Mouse (Mus musculus) embryonic stem cell, embryonic (primary cell): ENCODE results near the gene Kat6b.

Experiments
- CTCF ChIA-PET, 4 experiments: fragments of 300-600 bp in 2 of 4; fragments of 350-600 bp in 2 of 4; sonication (Branson Sonifier 250); formaldehyde crosslinking; loops; one replicate each; lab custom pipeline; 2022; ENCODE audit warnings: inconsistent platforms in 2 of 4; lab: Charles Lee
- POLR2A ChIA-PET, 4 experiments: fragments of 300-600 bp in 2 of 4; fragments of 350-600 bp in 2 of 4; sonication (Branson Sonifier 250); formaldehyde crosslinking; loops; one replicate each; lab custom pipeline; 2022; ENCODE audit warnings: antibody characterized with exemption in 4 of 4, inconsistent platforms in 1 of 4; lab: Charles Lee

The Kat6b gene

GRCm38 (mm10) chr14:21533566-21533965, 52.3 kb downstream of the Kat6b start:
- ChIA-PET POLR2A (interaction anchor here in 2 of 4 experiments (0.7 to 21.9 kb wide), 14 partner anchors 8 to 129 kb away, joined by 3 to 223 read pairs (median 5); partner anchors contain the start of gene Kat6b (in 1 of the 2)), CTCF (no interaction called here)

DNA sequence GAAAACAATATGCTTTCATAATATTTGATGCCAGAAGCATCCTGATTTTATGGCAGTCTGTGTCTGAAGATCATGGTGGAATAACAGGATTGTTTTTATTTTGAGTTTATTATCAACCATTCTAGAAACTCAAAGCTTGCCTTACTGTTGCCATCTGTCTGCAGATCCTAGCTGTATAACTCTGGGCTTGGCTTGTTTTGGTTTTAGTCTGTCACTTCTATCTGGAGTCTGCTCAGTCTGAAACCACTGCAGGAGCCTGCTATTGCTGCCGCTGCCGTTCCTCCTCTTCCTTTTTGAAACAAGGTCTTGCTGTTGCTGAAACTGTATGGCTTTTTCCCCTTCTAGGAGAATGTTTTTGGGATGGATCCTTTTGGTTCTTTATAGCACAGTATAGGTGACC, 52.8 kb downstream of the Kat6b start:
- POLR2A ChIA-PET: interaction anchor here in 2 of 4 experiments (0.9 to 21.9 kb wide), 10 partner anchors 8 to 51 kb away, joined by 3 to 223 read pairs (median 6); no protein-coding TSS in a partner anchor
- CTCF ChIA-PET: interaction anchor here in 1 of 4 experiments (0.6 kb wide), 1 partner anchor 21 kb away, joined by 4 read pairs; no protein-coding TSS in a partner anchor

DNA sequence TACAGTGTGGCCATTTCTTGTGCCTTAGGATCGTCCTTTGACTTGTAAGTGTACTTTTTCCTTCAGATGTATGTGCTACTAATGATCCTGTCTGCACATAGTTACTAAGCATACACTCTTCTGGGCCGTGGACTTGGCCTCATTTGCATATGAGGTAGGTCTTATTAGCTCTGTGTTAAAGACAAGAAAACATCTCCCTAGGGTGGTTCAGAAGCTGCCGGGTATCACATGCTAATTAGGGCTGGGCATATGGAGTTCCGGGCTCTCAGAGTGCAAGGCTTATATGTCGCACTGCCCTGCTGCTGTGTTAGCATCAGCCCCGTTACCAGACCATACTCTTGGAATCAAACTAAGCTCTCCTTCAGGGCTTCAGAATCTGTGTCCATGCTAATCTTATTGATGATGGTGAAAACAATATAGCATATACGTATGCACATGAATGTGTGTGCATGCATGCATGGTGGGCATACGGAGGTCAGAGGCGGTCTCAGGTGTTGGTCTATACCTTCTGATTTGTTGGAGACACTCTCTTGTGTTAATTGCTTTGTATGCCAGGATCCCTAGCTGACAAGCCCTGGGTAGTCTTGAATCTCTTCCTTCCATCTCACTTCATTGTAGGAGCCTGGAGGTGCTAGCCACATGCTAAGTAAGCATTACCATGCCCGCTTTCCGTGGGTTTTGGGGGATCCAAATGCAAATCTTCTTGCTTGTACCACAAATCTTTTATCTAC, 53.5 kb downstream of the Kat6b start:
- POLR2A ChIA-PET: interaction anchor here in 2 of 4 experiments (0.8 to 21.9 kb wide), 12 partner anchors 9 to 50 kb away, joined by 3 to 223 read pairs (median 5); no protein-coding TSS in a partner anchor
- CTCF ChIA-PET: interaction anchor here in 1 of 4 experiments (0.6 kb wide), 1 partner anchor 20 kb away, joined by 4 read pairs; no protein-coding TSS in a partner anchor

GRCm38 (mm10) chr14:21536485-21537181, 55.4 kb downstream of the Kat6b start:
- ChIA-PET CTCF (interaction anchor here in 2 of 4 experiments (0.6 to 1.4 kb wide), 3 partner anchors 74 to 806 kb away, joined by 3 to 5 read pairs (median 4); no protein-coding TSS in a partner anchor), POLR2A (interaction anchor here (0.6 to 21.9 kb wide), 34 partner anchors 9 to 84 kb away, joined by 3 to 223 read pairs (median 4); partner anchors contain the start of gene Kat6b (in 1 of the 4))

DNA sequence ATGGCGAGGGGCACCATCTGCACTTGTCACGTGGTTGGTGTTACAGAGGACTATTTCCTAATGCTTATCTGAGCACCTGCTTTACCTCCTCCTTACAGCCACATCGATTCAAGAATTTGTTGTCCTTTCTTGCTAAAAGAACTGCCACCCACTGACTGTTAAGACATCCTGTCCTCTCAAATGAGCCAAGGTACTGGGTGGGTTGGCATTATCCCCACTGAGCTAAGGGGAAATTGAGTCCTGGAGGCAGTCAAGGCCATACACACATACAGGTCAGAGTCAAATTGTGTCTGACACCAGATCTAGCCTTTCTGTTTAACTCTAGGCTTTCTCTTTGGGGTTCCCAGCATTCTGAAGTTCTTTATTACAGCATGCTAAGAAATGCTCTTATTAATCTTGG, 56.6 kb downstream of the Kat6b start:
- POLR2A ChIA-PET: interaction anchor here in 3 of 4 experiments (0.5 to 21.9 kb wide), 30 partner anchors 8 to 85 kb away, joined by 3 to 223 read pairs (median 6); partner anchors contain the start of gene Kat6b (in 1 of the 3)
- CTCF ChIA-PET: interaction anchor here in 1 of 4 experiments (0.6 to 1.4 kb wide), 4 partner anchors 37 to 468 kb away, joined by 4 to 5 read pairs (median 4); no protein-coding TSS in a partner anchor

GRCm38 (mm10) chr14:21539731-21540130, 58.5 kb downstream of the Kat6b start:
- ChIA-PET CTCF (interaction anchor here in 1 of 4 experiments (0.7 kb wide), 1 partner anchor 766 kb away, joined by 3 read pairs; no protein-coding TSS in a partner anchor), POLR2A (interaction anchor here in 2 of 4 experiments (0.9 to 21.9 kb wide), 12 partner anchors 8 to 69 kb away, joined by 3 to 223 read pairs (median 4); partner anchors contain the start of gene Kat6b (in 1 of the 2))

- CTCF ChIA-PET: no interaction called here
- POLR2A ChIA-PET: interaction anchor here in 2 of 4 experiments (0.5 to 21.9 kb wide), 17 partner anchors 8 to 77 kb away, joined by 3 to 223 read pairs (median 3); partner anchors contain the start of gene Kat6b (in 2 of the 2)
These were observed 59.1 kb downstream of the Kat6b start for GRCm38 (mm10) chr14:21540361-21540760.

DNA sequence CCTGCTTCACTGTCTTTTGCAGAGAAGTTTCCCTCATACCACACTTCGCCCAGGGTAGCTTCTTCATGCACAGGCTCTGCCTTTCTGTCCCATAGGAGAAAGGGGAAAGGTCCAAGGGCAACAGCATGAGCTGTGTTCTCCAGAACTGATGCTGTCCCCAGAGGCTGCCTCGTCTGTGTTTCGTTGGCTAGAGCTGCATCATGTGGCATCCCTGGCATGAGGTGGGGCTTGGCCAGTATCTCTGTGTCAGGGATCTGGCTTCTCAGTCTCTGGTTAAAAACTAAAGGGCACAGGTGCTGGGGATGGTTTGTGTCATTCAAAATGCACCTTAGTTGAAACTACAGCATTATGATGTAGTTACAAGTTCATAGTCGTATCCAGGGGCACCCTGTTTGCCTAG, 64.3 kb downstream of the Kat6b start:
- ChIA-PET POLR2A (interaction anchor here in 2 of 4 experiments (0.7 to 21.9 kb wide), 12 partner anchors 9 to 64 kb away, joined by 3 to 223 read pairs (median 4); partner anchors contain the start of gene Kat6b (in 1 of the 2)), CTCF (interaction anchor here in 3 of 4 experiments (0.6 to 1.2 kb wide), 3 partner anchors 10 to 38 kb away, joined by 3 to 4 read pairs (median 3); no protein-coding TSS in a partner anchor)

DNA sequence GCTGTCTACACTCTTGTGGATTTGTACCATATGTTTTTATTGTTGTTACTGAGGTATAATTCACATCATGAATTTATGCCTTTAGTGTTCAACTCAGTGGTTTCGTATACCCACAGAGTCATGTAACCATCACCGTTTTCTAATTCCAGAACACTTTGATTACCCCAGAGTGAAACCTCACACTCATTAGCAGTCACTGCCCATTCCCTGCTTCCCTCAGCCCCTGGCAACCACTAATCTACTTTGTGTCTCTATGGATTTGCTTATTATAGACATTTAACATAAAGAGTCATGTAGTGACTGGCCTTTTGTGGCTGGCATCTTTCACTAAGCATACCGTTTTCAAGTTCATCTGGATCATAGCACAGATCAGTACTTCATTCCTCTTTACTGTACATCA, 65.1 kb downstream of the Kat6b start:
- ChIA-PET POLR2A (interaction anchor here in 3 of 4 experiments (0.6 to 21.9 kb wide), 11 partner anchors 8 to 661 kb away, joined by 3 to 223 read pairs (median 4); partner anchors contain the start of gene Kat6b (in 1 of the 3)), CTCF (interaction anchor here in 1 of 4 experiments (1.2 kb wide), 1 partner anchor 9 kb away, joined by 4 read pairs; no protein-coding TSS in a partner anchor)

GRCm38 (mm10) chr14:21547297-21547696, 66.1 kb downstream of the Kat6b start:
- ChIA-PET CTCF (no interaction called here), POLR2A (interaction anchor here in 3 of 4 experiments (0.5 to 21.9 kb wide), 12 partner anchors 10 to 66 kb away, joined by 3 to 223 read pairs (median 4); partner anchors contain the start of gene Kat6b (in 1 of the 3))

DNA sequence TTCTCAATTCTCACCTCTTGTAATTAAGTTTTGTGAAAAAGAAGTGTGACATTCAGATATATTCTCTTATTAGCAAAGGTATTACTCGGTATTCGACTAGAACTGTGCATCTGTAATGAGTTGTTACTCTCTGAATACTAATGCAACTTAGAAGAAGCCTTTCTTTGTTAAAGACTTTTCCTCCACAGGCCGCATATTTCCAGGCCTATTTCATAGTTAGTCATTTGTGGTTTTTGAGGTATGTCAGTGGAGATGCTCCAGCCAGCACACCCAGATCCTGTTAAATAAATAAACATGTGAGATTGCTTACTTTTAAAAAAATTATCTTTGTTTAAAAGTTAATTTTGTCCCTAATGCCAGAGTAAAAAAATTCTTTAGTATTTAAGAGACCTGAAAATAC, 66.7 kb downstream of the Kat6b start:
- POLR2A ChIA-PET: interaction anchor here in 2 of 4 experiments (0.6 to 21.9 kb wide), 8 partner anchors 8 to 53 kb away, joined by 3 to 223 read pairs (median 3); no protein-coding TSS in a partner anchor
- CTCF ChIA-PET: no interaction called here

GRCm38 (mm10) chr14:21548952-21549607, 67.8 kb downstream of the Kat6b start:
- POLR2A ChIA-PET: interaction anchor here in 2 of 4 experiments (0.7 to 1.9 kb wide), 8 partner anchors 9 to 68 kb away, joined by 3 to 6 read pairs (median 4); partner anchors contain the start of gene Kat6b (in 1 of the 2)
- CTCF ChIA-PET: interaction anchor here in 1 of 4 experiments (0.6 kb wide), 1 partner anchor 43 kb away, joined by 4 read pairs; no protein-coding TSS in a partner anchor

DNA sequence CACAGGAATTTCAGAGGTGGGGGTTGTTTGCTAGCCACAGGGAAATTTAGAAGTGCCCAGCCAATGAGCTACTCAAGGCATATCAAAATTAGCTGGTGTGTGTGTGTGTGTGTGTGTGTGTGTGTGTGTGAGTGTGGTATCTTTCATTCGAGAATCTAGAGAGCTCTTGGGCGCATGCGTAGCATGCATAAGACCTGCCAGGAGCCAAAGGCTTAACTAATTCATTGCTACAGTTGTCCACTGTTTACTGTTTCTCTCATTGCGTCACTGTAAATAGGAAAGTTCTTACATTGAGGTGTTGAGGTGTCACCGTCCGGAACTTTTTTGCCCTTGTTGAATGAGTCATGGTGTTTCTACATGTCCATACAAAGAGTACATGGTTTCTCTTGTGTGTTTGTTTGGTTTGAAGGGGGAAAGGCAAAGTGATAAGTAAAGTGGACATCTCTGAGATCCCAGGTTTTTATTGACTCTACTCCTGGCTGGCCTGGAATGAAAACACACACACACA, 68.4 kb downstream of the Kat6b start:
- CTCF ChIA-PET: no interaction called here
- POLR2A ChIA-PET: interaction anchor here in 2 of 4 experiments (0.6 to 1.9 kb wide), 6 partner anchors 9 to 503 kb away, joined by 3 to 6 read pairs (median 4); partner anchors contain the start of gene Kat6b (in 1 of the 2)

DNA sequence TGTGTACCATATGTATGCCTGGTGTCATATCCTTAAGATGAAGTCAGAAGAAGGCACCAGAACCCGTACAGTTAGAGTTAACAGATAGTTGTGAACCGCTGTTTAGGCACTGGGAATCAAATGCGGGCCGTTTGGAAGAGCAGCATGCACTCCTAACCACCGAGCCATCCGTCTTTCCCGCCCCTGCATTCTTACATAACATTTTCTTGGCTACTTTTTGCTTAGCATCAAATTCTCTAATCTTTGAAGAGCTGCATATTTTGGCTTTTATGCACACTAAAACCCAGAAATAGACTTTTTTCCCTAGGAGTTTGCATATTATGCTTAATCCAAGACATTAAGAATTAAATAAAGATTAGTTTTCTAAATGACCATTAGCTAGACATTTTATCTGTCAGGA, 69.3 kb downstream of the Kat6b start:
- POLR2A ChIA-PET: interaction anchor here in 2 of 4 experiments (0.7 to 14.7 kb wide), 12 partner anchors 13 to 99 kb away, joined by 3 to 223 read pairs (median 5); partner anchors contain the start of gene Kat6b (in 1 of the 2)
- CTCF ChIA-PET: interaction anchor here in 2 of 4 experiments (0.6 to 1.0 kb wide), 2 partner anchors 13 to 37 kb away, joined by 3 read pairs; no protein-coding TSS in a partner anchor

- POLR2A ChIA-PET: interaction anchor here in 3 of 4 experiments (0.5 to 14.7 kb wide), 21 partner anchors 9 to 100 kb away, joined by 3 to 223 read pairs (median 5); partner anchors contain the start of gene Kat6b (in 1 of the 3)
- CTCF ChIA-PET: no interaction called here
These were observed 70.4 kb downstream of the Kat6b start for GRCm38 (mm10) chr14:21551655-21552054.

- POLR2A ChIA-PET: interaction anchor here (0.5 to 18.5 kb wide), 40 partner anchors 9 to 624 kb away, joined by 3 to 240 read pairs (median 4); partner anchors contain the start of genes Kat6b (in 2 of the 4), Adk (in 1 of the 4), Ap3m1 (in 1 of the 4) and Vcl (in 1 of the 4)
- CTCF ChIA-PET: interaction anchor here in 3 of 4 experiments (0.5 to 1.3 kb wide), 4 partner anchors 32 to 189 kb away, joined by 3 to 4 read pairs (median 4); no protein-coding TSS in a partner anchor
These were observed 71.7 kb downstream of the Kat6b start for GRCm38 (mm10) chr14:21552958-21553357.
